Mouse (Mus musculus) frontal cortex, postnatal 10 days (tissue): ENCODE data around the gene Ptprj.

Experiments used
- DNase-seq, 2 experiments: peaks; one replicate each; pipeline ENCODE4 v3.0.0; 2022; ENCODE audit warnings: low spot score in 2 of 2, mixed read lengths in 1 of 2

Ptprj gene

DNA sequence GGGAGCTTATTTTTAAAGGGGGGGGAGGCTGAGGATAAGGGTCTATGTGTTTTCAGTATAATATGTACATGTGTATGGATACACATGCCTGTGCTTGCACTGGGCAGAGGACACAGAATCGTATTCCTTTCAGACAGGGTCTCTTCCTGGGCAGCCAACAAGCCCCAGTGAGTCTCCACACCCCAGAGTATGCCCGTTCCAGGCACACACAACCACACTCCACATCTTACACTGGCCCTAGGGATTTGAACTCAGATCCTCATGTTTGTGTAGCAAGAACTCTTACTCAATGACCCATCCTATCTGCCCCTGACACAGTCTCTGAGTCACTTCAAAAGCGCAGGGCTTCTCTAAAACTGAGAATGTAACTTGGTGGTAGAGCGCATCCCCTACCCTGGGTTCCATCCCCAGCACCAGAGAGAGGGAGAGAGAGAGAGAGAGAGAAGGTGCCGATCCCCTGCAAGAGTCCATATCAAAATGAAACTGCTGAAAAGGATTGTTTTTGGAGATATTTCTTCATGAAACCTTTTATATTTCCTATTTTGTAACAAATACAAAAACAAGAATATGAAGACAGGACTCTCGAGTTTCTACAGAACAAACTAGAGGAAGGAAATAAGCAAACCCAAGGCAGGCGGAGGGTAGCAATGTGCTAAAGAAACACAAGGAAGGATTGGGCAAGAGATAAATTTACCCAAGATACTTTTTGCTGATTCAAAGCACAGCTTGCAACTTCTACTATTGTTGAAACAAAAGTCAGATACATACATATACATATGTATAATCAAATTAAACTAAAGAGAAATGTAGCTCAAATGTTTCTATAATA is 2.8 kb downstream of the Ptprj start:
- no peak for DNase-seq

DNA sequence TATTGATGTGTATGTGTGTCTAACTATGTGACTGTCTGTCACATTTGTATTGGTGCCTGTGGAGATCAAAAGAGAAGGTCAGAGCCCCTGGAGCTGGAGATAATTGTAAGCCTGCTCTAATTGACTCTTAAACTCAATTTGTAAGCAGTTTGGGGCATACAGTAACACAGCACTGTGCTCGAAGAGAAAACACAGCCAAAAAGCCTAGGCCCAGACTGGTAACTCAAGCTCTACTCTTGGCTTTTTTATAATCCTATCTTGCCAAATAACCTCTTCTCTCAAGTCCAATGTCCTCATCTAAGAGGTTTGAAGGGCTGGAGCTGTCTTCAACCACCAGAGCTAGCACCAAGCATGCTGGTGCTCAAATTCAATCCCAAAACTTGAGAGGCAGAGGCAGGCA is 3.5 kb downstream of the Ptprj start:
- DNase-seq = no peak

- DNase-seq = no peak
Measured at GRCm38 (mm10) chr2:90576411-90576810, 4.0 kb downstream of the Ptprj start.

GRCm38 (mm10) chr2:90575713-90576112 is 4.7 kb downstream of the Ptprj start:
- DNase-seq = no peak

GRCm38 (mm10) chr2:90575116-90575515 is 5.3 kb downstream of the Ptprj start:
- DNase-seq = no peak

- no peak for DNase-seq
Measured at GRCm38 (mm10) chr2:90574536-90574935, 5.9 kb downstream of the Ptprj start.

- DNase-seq = peak in 1 of 2 experiments; percentile 2
Measured at GRCm38 (mm10) chr2:90573640-90574526, 6.6 kb downstream of the Ptprj start.

- peak in 1 of 2 experiments; percentile 6 for DNase-seq
Measured at GRCm38 (mm10) chr2:90572126-90572525, 8.3 kb downstream of the Ptprj start.

GRCm38 (mm10) chr2:90571399-90571798 is 9.0 kb downstream of the Ptprj start:
- DNase-seq = peak in 1 of 2 experiments; percentile 3

DNA sequence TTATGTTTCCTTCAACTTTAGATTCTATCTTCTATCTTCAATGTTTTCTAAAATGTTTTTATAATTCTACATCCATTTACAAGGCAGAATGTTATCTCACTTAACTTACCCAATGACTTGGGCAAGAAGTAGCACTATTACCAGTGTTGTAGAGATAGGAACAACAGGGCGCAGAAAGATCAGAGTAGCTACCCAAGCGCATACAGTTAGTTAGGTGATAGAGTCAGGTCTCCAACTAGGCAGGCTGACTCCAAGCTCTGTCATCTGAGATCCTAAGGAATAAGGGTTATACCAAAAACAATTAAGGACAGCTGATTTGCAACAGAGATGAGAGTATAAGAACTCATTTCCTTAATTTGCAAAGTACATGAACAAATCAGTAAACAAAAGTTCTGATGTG is 9.6 kb downstream of the Ptprj start:
- no peak for DNase-seq

DNA sequence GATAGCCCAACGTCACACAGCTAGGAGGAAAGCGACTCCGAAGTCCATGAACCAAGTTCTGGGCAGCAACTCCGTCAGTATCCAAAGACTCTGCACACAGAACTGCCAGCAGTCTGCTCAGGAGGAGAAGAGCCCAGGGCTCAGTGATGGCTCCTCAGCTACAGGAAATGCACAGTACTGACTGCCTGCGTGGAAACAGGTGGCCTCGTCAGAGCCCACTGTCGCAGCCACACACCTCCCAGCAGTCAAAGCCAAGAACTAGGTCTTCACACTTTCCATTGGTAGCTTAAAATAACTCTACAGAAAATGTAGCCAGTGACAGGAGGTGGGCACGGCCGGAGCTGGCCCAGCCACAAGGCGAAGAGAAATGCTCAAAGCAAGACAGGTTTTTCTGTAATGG is 10.2 kb downstream of the Ptprj start:
- DNase-seq = no peak

- no peak for DNase-seq
Measured at GRCm38 (mm10) chr2:90568961-90569481, 11.4 kb downstream of the Ptprj start.

DNA sequence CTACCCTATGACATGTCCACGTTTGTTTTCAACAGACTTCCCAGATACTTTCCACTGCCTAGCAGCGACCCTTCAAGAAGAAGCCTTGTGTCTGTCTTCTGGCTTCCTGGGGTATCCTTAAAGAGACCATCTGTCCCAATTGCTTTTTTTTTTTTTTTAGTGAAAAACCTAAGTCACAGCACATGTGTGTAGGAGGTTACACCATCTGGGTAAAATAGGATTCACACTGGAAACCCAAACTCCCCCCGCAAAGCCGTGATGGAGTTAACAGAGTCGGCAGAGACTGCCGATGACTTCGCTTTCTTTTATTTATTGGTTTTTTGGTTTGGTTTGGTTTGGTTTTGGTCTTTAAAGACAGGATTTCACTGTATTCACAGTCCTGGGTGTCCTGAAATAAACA is 12.4 kb downstream of the Ptprj start:
- no peak for DNase-seq

- no peak for DNase-seq
Measured at GRCm38 (mm10) chr2:90566773-90567528, 13.5 kb downstream of the Ptprj start.

GRCm38 (mm10) chr2:90566046-90566445 is 14.4 kb downstream of the Ptprj start:
- no peak for DNase-seq

DNA sequence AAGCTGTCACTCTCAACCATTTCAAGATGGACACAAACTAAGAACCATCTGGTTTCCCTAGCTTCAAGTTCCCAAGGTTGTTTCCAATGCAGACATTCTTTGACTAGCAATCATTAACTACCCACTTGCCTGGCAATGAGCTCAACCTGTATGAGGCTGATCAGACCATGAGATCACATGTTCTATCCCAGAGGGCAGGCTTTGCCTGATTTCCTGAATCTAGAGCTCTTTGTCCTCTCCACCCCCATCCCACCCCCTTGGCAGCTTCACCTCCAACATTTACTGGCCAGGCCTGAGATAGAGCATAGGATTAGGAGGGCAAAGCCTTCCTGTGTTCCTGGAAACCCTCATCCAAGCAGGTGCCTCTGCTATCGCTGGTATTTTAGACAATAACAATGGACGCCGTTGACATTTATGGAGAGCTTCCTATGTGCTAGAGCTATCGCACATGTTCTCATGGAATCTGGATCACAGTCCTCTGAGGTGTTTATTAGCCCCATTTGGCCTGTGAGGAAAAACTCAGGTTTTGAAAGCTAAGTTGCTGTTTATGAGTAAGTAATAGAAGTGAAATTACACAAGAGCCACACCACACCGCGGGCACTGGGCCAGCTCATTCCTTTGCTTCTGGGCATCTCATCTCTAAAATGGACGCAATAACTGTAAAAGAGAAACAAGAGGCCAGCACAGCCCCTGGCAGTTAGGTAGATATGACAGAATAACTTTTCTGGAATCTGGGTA is 15.1 kb downstream of the Ptprj start:
- no peak for DNase-seq

DNA sequence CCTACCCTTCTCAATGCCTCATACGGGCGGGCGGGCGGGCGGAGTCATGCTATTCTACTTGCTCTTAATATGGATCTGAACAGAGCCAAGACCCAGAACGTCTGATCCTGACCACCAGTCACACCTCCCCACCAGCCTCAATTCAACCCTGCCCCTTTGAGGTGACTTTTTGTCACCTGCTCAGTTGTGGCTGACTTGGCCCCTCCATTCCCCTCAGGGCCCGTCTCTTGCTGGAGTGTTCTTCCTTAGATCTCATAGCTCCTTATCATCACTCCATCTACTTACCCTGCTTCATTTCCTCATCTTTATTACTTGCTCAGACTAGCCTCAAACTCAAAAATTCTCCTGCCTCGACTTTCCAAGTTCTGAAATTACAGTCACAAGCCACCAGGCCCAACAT is 15.9 kb downstream of the Ptprj start:
- DNase-seq = no peak

DNA sequence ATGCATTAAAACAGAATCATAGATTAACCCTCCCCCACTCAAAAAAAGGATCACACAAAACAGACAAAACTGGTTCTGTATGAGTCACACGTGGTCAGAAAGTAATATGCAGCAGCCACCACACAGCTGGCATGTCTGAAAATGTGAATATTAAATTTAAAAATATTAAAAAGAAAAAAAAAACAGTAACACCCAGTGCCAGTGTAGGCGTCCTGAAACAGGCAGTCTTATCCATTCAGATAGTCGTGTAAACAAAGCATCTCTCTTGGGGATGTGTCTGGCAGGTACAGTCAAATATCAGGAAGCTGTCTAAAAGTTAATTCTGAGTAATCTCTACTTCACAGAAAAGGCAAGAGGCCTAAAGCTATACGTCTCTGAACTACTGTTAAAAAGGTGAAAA is 17.3 kb downstream of the Ptprj start:
- DNase-seq = no peak

GRCm38 (mm10) chr2:90562126-90562670 is 18.2 kb downstream of the Ptprj start:
- DNase-seq = no peak

DNA sequence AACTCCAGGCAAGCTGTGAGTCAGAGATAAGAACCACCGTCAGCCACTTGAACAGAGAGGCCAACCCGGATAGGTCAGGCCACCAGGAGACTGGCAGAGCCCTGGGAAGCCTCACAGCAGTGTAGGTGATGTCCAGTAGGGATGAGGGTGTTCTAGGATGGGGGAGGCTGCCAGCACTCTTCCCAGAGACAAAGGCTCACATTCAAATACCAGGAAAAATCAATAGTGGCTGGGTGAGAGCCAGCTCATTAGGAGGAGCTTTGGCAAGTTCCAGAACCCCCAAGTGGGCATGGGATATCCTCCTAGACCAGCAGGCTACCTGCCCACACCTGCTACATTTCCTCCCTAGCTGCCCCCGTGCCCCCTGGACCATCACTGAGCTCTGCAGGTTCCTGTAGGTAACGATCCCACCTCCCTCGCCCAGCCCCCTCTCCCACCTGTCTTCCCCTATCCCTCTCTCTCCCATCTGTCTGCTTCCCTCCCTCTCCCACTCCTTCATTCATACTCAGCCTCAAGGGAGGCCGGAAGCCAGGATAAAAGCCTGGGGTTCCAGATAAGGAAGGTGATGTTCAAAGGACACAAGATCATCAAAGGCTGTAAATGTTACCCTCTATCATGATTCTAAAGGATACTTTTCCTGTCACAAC is 20.1 kb downstream of the Ptprj start:
- no peak for DNase-seq
